Mouse (Mus musculus) CH12.LX (cell line): ENCODE measurements around the gene Tnfrsf21. TPM values are rescaled to one million over a fixed set of nuclear protein-coding genes. Genes with fewer than 3 reads are reported as not detected.

Source experiments
- DNase-seq: peaks from one replicate; pipeline ENCODE4 v3.0.0-alpha.2; 2013; ENCODE audit errors: extremely low read depth
- H3K27ac ChIP-seq: 2 replicates; pipeline ENCODE4 v1.5.1; 2012; ENCODE audit warnings: low read depth, mild to moderate bottlenecking, control low read depth, moderate library complexity; ENCODE audit not compliant: insufficient read depth
- H3K27me3 ChIP-seq: replicated peaks from 2 replicates; pipeline ENCODE3; 2012; ENCODE audit warnings: inconsistent platforms
- H3K36me3 ChIP-seq, 2 experiments: replicated peaks in 1 of 2; 2 replicates each; pipeline versions ENCODE3 to v1.6.1; 2012; ENCODE audit warnings: inconsistent platforms in 1 of 2, low read length in 1 of 2, mild to moderate bottlenecking in 1 of 2, mixed read lengths in 1 of 2, moderate library complexity in 1 of 2; ENCODE audit not compliant: control insufficient read depth in 1 of 2, insufficient read depth in 1 of 2
- H3K4me1 ChIP-seq, 2 experiments: 2 replicates each; pipeline ENCODE4 v1.6.1; 2012; ENCODE audit warnings: inconsistent platforms in 1 of 2, moderate library complexity in 1 of 2; ENCODE audit not compliant: insufficient read depth in 2 of 2, control insufficient read depth in 1 of 2
- H3K4me2 ChIP-seq: 2 replicates; pipeline ENCODE4 v1.6.1; 2012; ENCODE audit warnings: low read depth, mild to moderate bottlenecking, control low read depth; ENCODE audit not compliant: poor library complexity, insufficient read depth, severe bottlenecking
- H3K4me3 ChIP-seq, 3 experiments: fragments of 150-350 bp in 1 of 3; sonication (generic) in 1 of 3; replicated peaks in 1 of 3; 2 replicates each; pipeline versions ENCODE3 to v1.5.1; 2011 to 2012; ENCODE audit warnings: low read depth in 2 of 3, low read length in 2 of 3, mild to moderate bottlenecking in 2 of 3, moderate library complexity in 2 of 3, control low read depth in 1 of 3, improper control_type of control experiment in 1 of 3, inconsistent platforms in 1 of 3, mixed read lengths in 1 of 3; ENCODE audit not compliant: poor library complexity in 1 of 3
- H3K79me2 ChIP-seq: replicated peaks from 2 replicates; pipeline ENCODE4 v1.6.1; 2012; ENCODE audit warnings: mild to moderate bottlenecking, moderate library complexity; ENCODE audit not compliant: control insufficient read depth, poor library complexity, insufficient read depth, severe bottlenecking; ENCODE audit errors: extremely low read depth
- H3K9ac ChIP-seq: 2 replicates; pipeline ENCODE4 v1.6.1; 2012; ENCODE audit warnings: low read depth, mild to moderate bottlenecking, control low read depth, moderate library complexity; ENCODE audit not compliant: insufficient read depth
- H3K9me3 ChIP-seq: replicated peaks from 2 replicates; pipeline ENCODE3; 2012; ENCODE audit warnings: low read length, inconsistent platforms, mixed read lengths
- BHLHE40 ChIP-seq: IDR thresholded peaks from 2 replicates; pipeline ENCODE4 v1.6.1; 2011; ENCODE audit warnings: mild to moderate bottlenecking, low read depth, low read length, improper control_type of control experiment
- CHD1 ChIP-seq: IDR thresholded peaks from 2 replicates; pipeline ENCODE4 v1.6.1; 2012; ENCODE audit warnings: low read depth, low read length, improper control_type of control experiment, inconsistent platforms
- CHD2 ChIP-seq: IDR thresholded peaks from 2 replicates; pipeline ENCODE4 v1.6.1; 2011; ENCODE audit warnings: low read length, improper control_type of control experiment
- CTCF ChIP-seq, 2 experiments: IDR thresholded peaks in 1 of 2; conservative IDR thresholded peaks in 1 of 2; 2 replicates each; pipeline ENCODE4 v1.5.1; 2011 to 2012; ENCODE audit warnings: low read depth in 2 of 2, low read length in 2 of 2, improper control_type of control experiment in 1 of 2, inconsistent platforms in 1 of 2, mild to moderate bottlenecking in 1 of 2, moderate library complexity in 1 of 2
- ETS1 ChIP-seq: conservative IDR thresholded peaks from 2 replicates; pipeline ENCODE4 v1.6.1; 2012; ENCODE audit warnings: low read depth, mild to moderate bottlenecking, inconsistent platforms, low read length, improper control_type of control experiment, moderate library complexity
- GABPA ChIP-seq: IDR thresholded peaks from 2 replicates; pipeline ENCODE4 v1.6.1; 2012; ENCODE audit warnings: low read depth, low read length, improper control_type of control experiment, inconsistent platforms; ENCODE audit not compliant: insufficient replicate concordance
- KAT2A ChIP-seq: IDR thresholded peaks from 2 replicates; pipeline ENCODE4 v1.6.1; 2012; ENCODE audit warnings: low read length, improper control_type of control experiment, inconsistent platforms; ENCODE audit not compliant: insufficient replicate concordance
- MAFK ChIP-seq: IDR thresholded peaks from 2 replicates; pipeline ENCODE4 v1.6.1; 2011; ENCODE audit warnings: low read length, improper control_type of control experiment; ENCODE audit not compliant: insufficient replicate concordance
- MAX ChIP-seq: IDR thresholded peaks from 2 replicates; pipeline ENCODE4 v1.6.1; 2011; ENCODE audit warnings: low read length, improper control_type of control experiment
- MAZ ChIP-seq: IDR thresholded peaks from 2 replicates; pipeline ENCODE4 v1.6.1; 2012; ENCODE audit warnings: low read depth, mild to moderate bottlenecking, inconsistent platforms, low read length, improper control_type of control experiment, moderate library complexity
- MXI1 ChIP-seq: IDR thresholded peaks from 2 replicates; pipeline ENCODE4 v1.6.1; 2011; ENCODE audit warnings: mild to moderate bottlenecking, low read depth, low read length, improper control_type of control experiment
- NRF1 ChIP-seq: IDR thresholded peaks from 2 replicates; pipeline ENCODE4 v1.6.1; 2014; ENCODE audit warnings: low read depth, mild to moderate bottlenecking, inconsistent platforms, low read length, improper control_type of control experiment, moderate library complexity
- POLR2AphosphoS2 ChIP-seq: IDR thresholded peaks from 2 replicates; pipeline ENCODE4 v1.6.1; 2011; ENCODE audit warnings: low read depth, low read length, improper control_type of control experiment
- RAD21 ChIP-seq: IDR thresholded peaks from 2 replicates; pipeline ENCODE4 v1.6.1; 2011; ENCODE audit warnings: low read depth, mild to moderate bottlenecking, low read length, improper control_type of control experiment, moderate library complexity
- TBP ChIP-seq: conservative IDR thresholded peaks from 2 replicates; pipeline ENCODE4 v1.6.1; 2011; ENCODE audit warnings: low read depth, low read length, improper control_type of control experiment
- TCF12 ChIP-seq: IDR thresholded peaks from 2 replicates; pipeline ENCODE4 v1.6.1; 2014; ENCODE audit warnings: low read depth, mild to moderate bottlenecking, inconsistent platforms, low read length, improper control_type of control experiment
- UBTF ChIP-seq: IDR thresholded peaks from 2 replicates; pipeline ENCODE4 v1.6.1; 2012; ENCODE audit warnings: low read depth, mild to moderate bottlenecking, inconsistent platforms, low read length, improper control_type of control experiment, moderate library complexity
- USF1 ChIP-seq: IDR thresholded peaks from 2 replicates; pipeline ENCODE4 v1.6.1; 2014; ENCODE audit warnings: low read depth, mild to moderate bottlenecking, inconsistent platforms, low read length, improper control_type of control experiment
- ZC3H11A ChIP-seq: IDR thresholded peaks from 2 replicates; pipeline ENCODE4 v1.6.1; 2012; ENCODE audit warnings: low read depth, mild to moderate bottlenecking, inconsistent platforms, low read length, improper control_type of control experiment
- ZKSCAN1 ChIP-seq: IDR thresholded peaks from 2 replicates; pipeline ENCODE4 v1.6.1; 2012; ENCODE audit warnings: low read depth, inconsistent platforms, low read length, improper control_type of control experiment, borderline replicate concordance
- ZNF384 ChIP-seq: IDR thresholded peaks from 2 replicates; pipeline ENCODE4 v1.6.1; 2012; ENCODE audit warnings: low read depth, low read length, improper control_type of control experiment, inconsistent platforms
- dilution Hi-C: fragments of 300-500 bp; cut with MboI; formaldehyde crosslinking; loops from 2 replicates; pipeline ENCODE4 v1.14.3; 2020; ENCODE audit warnings: low sequenced_read_pairs; ENCODE audit not compliant: extremely low pct_unique_long_range_greater_than_20kb, extremely low pct_ligation_motif_present
- in situ Hi-C: fragments of 300-500 bp; cut with MboI; formaldehyde crosslinking; loops from 3 replicates; pipeline ENCODE4 v1.14.3; 2019; ENCODE audit warnings: low sequenced_read_pairs, low pct_ligation_motif_present, low pct_unique_long_range_greater_than_20kb, mixed read lengths
- polyA plus RNA-seq: library from polyadenylated mRNA; unstranded; fragments of >175 nt; gene quantifications from 2 replicates; pipeline ENCODE4 v1.2.1, GENCODE M21; 2012; ENCODE audit warnings: low read depth; ENCODE audit not compliant: insufficient read length
- total RNA-seq, 2 experiments: library from RNA; depleted of rRNA; stranded (reverse); fragments of 300-350 nt in 1 of 2; fragments of >200 nt in 1 of 2; gene quantifications; 2 replicates each; pipeline ENCODE4 v1.2.3; 2012 to 2014

Tnfrsf21 gene
- total and polyA plus RNA-seq, 3 experiments, result 0.10 TPM; not detected in 2

DNA sequence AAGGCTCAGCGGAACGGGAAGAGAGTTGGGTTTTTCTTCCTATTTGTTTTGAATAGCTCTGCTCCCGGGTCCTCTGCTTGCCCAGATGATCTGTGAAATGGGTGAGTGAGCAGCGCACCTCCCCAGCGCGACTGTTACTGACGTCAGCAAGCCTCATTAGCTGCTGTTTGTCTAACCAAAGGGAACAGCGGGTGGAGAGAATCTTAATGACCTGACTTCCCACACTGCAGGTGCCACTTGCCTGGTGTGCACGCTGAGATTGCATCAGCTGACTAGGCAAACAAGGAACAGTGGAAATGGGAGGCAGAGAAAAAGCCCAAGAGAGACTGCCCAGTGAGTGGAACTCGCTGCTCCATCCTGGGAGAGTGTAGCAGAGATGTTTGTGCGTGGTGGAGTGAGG lies 25.2 kb upstream of the Tnfrsf21 start:
- Histone ChIP-seq H3K4me2 (no peak overlapping the region), H3K9me3 (peaks cover 7% of the 10 kb centered on the region), H3K27ac (peak overlapping the region; percentile 11; the same call in 1 of the 2 replicates), H3K27me3 (no peaks in the 10 kb centered on the region), H3K4me1 (peaks cover 0 to 17% of the 10 kb centered on the region in 2 experiments; a peak in 2 of 4 replicates), H3K79me2 (no peaks in the 10 kb centered on the region), H3K36me3 (no peaks in the 10 kb centered on the region), H3K4me3 (peak overlapping the region in 1 of 3 experiments; percentile 16), H3K9ac (no peak overlapping the region)
- peak; percentile 77 for DNase-seq
- dilution Hi-C loops (no loop called here), in situ Hi-C loops (no loop called here)
- TF ChIP-seq USF1 (no peak), BHLHE40 (peak; percentile 73), NRF1 (no peak), CHD2 (no peak), ETS1 (peak; percentile 79)

DNA sequence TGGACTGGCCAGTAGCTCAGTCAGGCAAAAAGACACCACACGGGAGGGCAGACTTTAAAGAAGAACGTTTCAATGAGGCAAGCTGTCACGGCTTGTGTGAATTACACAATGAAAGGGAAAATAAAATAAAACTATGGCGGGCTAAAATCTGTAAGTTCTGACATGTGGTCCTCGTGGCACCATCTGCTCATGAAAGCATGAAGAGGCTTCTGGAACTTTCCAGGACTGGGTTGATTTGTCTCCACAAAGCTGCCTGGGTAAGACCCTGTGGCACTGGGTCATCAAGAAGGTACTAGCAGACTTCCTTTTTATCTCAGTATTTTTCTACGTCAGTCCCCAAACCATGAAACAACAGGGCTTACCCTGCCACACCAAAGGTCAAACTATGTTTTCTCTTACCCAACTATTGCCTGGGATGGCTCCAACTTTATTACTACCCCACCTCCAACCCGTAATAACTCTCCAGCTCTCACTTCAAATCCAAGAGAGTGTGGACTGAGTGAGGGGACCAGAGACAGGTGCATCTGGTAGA lies 16.8 kb upstream of the Tnfrsf21 start:
- H3K79me2 ChIP-seq, result no peaks in the 10 kb centered on the region
- no peak overlapping the region for H3K4me3 ChIP-seq
- H3K27me3 ChIP-seq, result no peaks in the 10 kb centered on the region
- TF ChIP-seq UBTF, result no peak
- no peak for TF ChIP-seq KAT2A
- no peak for TF ChIP-seq POLR2AphosphoS2
- no peak for TF ChIP-seq ZC3H11A
- TF ChIP-seq USF1, result no peak
- TF ChIP-seq ZNF384, result no peak
- dilution Hi-C loops (no loop called here), in situ Hi-C loops (no loop called here)
- H3K27ac ChIP-seq, result no peak overlapping the region
- H3K4me2 ChIP-seq, result no peak overlapping the region
- no peak for DNase-seq
- peaks cover 0 to 9% of the 10 kb centered on the region in 2 experiments; a peak in 2 of 4 replicates for H3K4me1 ChIP-seq
- peaks cover 4% of the 10 kb centered on the region for H3K9me3 ChIP-seq
- no peaks in the 10 kb centered on the region for H3K36me3 ChIP-seq
- H3K9ac ChIP-seq, result no peak overlapping the region

DNA sequence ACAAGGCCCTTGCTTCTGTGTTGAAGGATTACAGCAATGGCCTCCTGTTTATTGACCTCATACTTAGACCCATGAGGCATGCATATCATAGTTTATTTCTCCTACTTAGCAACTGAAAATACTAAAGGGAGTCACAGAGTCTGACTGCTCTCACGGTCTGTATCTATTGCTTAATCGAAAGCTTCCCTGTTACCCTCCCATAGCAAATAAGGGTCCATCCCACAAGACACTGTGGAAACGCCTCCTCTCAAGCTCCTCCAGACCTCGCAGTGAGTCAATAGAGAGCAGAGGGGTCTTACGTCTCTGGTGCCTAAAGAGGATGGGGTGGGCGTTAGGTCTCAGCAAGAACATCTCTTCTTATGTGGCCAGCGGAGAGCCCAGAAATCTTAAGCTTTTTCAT lies 15.8 kb upstream of the Tnfrsf21 start:
- dilution Hi-C loops, result no loop called here
- H3K9me3 ChIP-seq, result peaks cover 4% of the 10 kb centered on the region
- H3K4me2 ChIP-seq, result no peak overlapping the region
- no peak for DNase-seq
- no peaks in the 10 kb centered on the region for H3K36me3 ChIP-seq
- no peaks in the 10 kb centered on the region for H3K79me2 ChIP-seq
- no peak overlapping the region for H3K4me3 ChIP-seq
- peaks cover 0 to 9% of the 10 kb centered on the region in 2 experiments; a peak in 2 of 4 replicates for H3K4me1 ChIP-seq
- no peak for TF ChIP-seq TBP
- TF ChIP-seq CHD1, result no peak
- TF ChIP-seq TCF12, result no peak
- no peak for TF ChIP-seq USF1
- TF ChIP-seq UBTF, result no peak
- TF ChIP-seq BHLHE40, result no peak
- no peak for TF ChIP-seq NRF1
- TF ChIP-seq CHD2, result no peak
- no peak for TF ChIP-seq ZKSCAN1
- TF ChIP-seq RAD21, result no peak
- TF ChIP-seq MAX, result no peak
- no peak for TF ChIP-seq CTCF (conservative IDR thresholded peaks at IDR 0.05 in 1 of 2, IDR thresholded peaks at IDR 0.05 in 1 of 2; ENCODE audit: low read depth in 2 of 2, low read length in 2 of 2)
- no peak for TF ChIP-seq MXI1
- no peak for TF ChIP-seq MAFK
- TF ChIP-seq POLR2AphosphoS2, result no peak
- TF ChIP-seq MAZ, result no peak
- TF ChIP-seq GABPA, result no peak
- TF ChIP-seq, all 38 proteins: peak for 0
- in situ Hi-C loops, result loop anchor here (25.0 kb wide), 1 partner anchor 237 kb away; no protein-coding TSS in a partner anchor
- Histone ChIP-seq H3K9ac (no peak overlapping the region), H3K27ac (no peak overlapping the region), H3K27me3 (no peaks in the 10 kb centered on the region)
